Mouse (Mus musculus) urinary bladder, postnatal 4 days (tissue): ENCODE data around the gene Emsy.

Experiments used
- DNase-seq, 2 experiments: peaks; one replicate each; pipeline ENCODE4 v3.0.0; 2021 to 2022; ENCODE audit warnings: low spot score in 2 of 2

Gene Emsy

DNA sequence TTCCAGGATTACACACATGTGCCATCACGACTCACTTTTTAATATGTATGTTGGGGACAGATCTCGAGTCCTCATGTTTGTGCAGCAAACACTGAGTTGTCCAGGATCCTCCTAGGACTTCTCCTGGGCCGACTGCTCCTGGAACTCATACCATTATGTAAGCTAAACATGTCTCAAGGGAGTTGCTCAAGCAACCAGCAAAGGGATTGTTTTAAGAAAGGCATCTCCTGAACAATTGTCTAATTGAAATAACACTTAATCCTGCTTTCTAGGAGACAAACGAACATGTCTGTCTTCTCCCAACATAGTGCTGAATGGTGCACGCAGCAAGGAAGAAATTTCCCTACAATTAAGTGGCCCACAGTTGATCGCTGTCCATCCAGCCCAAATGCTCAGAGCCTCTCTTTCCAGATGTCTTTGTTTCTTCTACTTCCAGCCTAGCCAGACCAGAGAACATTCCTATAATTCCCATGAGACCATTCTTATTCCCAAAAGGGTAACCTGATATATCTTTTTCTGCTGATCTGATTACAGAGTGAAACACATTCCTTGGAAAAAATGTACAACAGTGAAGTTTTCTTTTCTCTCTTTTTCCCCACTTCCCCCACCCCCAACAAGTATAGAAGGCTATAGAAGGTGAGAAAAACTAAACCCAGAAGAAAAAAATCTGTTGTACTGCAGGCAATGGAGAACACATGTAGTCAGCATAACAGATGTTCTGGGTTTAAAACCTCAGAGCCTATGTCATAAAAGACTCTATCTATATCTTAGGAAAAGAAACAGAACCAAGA is 11.6 kb upstream of the Emsy start:
- DNase-seq: no peak

DNA sequence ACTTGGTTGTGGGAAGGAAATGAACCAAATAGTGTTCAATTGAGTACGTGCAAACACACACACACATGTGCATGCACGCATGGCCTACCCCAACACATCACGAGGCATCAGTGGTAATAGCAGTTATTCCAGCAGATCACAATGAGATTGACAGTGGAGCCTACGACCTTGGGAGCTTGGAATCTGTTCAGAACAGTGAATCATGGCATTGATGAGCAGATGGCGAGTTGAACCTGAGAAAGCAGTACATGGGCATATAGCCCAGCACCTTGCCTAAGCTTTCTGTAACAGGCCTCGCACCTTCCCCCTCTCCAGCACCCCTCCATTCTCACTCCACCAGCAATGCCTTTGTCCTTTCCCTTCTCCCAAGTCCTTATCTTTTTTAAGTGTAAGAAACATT is 9.1 kb upstream of the Emsy start:
- DNase-seq: no peak

DNA sequence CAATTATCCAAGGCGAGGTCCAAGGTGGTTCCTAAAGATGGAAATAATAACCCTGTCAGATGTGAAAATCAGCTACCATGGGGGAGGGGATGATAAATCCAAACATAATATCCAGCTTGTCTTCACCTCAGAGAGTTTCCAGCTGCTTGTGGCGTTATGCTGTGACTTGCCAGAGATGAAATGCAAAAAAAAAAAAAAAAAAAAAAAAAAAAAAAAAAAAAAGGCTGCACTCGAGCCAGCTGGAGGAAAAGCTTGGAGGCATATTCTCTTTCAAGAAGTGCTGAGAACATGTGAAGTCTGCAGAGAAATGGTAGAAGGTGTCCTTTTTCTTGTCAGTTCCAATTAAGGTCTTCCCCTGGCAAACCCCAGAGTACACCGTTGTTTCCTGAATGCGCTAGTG is 8.6 kb upstream of the Emsy start:
- DNase-seq: no peak

DNA sequence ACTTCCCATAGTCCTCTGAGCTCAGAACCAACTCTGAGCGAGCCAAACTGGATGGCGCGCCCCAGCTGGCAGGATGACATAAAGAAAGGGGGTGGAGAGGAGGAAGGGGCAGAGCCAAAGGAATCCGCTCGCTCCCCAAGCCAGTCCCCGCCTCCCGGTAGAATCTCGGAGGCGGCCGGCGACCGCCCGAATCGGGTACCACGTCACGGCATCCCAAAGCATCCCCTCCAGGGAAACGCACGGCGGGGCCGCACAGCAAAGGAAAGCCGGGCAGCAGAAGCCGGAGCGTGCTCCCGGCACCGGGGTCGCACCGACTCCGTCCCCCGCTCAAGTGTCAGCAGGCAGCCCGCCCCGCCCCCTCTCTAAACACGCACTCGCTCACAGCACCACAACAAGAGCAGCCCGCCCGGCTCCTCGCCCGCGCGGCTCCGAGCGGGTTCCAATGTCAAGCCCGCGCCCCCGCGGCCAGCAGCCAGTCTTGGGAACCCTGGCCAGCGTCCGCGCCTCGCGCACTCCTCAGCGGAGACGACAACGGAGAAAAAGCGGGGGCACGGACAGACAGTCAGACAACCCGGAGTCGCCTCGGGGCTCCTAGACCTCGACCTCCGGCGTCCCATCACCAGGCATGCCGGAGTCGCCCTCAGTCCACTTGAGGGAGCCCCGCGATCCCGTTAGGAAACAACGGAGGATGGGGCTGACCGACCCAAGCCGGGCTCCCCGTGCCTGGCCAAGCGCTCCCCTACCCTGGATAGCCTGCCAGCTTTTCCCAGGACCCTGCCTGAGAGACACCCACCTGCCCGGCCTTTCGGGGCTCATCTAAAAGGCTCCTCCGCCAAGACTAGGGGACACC is 677 bp downstream of the Emsy start:
- DNase-seq: peak; percentile 78 to 84

DNA sequence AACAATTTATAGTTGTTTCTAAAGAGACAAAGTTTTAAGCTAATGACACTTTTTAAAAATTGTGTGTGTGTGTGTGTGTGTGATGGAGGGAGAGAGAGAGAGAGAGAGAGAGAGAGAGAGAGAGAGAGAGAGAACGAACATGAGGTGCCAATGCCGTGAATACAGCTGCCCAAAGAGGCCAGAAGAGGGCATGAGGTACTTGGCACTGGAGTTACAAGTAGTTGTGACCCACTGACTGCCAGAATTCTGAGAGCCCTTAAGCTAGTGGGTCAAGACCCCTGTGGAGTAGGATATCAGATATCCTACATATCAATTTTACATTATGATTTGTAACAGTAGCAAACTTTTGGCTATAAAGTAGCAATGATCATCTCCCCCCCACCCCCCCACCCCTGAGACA is 4.9 kb downstream of the Emsy start:
- DNase-seq: no peak

DNA sequence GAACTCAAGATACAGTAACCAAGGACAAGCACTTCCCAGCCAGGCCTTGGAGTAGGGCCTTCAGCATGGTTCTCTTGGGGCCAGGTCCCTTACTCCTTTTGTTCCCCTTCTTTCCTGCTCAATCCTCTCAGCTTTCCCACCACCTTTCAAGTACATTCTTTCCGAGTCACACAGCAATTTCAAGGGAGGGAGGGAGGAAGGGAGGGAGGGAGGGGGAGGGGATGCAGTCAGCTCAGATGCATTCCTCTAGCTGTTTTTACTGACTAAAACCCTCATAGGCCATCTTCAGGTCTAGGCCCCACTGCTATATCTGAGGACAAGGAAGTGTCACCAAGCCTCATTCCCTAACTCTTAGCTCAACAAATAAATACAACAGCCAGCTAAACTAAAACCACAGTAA is 12.3 kb downstream of the Emsy start:
- DNase-seq: no peak

DNA sequence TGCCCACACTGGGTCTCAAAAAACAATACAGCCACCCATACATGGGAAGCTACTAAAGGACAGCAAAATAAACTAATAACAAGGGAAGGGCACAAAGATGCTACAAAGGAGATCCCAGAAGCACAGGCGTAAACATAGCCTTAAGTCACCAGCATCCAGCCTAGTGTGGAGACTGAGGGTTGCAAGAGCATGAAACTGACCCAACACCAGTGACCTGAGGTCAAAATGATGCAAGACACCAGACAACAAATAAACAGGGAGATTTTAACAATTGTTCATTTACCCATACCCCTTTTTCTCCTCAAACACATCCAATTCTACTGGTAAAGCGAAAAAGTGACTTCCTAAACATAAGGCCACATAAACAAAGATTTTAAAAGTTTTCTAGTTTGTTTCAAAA is 20.0 kb downstream of the Emsy start:
- no peak for DNase-seq

DNA sequence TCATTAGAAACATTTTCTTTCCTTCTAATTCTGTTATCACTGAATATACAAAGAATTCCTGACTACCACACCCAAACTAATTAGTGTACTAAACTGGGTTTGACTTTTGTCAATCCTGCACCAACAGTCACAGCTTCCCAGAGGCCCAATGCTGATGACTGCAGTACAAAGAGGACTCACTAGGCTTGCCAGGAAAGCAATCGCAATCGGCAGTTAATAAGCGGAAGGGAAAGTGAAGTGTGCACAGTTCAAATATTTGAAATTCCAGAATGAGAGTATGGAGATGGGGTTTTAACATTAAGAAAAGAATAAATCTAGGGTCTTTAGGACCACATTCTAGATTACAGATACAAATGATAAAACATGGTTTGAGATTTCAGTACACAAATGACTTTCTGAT is 23.6 kb downstream of the Emsy start:
- no peak for DNase-seq

DNA sequence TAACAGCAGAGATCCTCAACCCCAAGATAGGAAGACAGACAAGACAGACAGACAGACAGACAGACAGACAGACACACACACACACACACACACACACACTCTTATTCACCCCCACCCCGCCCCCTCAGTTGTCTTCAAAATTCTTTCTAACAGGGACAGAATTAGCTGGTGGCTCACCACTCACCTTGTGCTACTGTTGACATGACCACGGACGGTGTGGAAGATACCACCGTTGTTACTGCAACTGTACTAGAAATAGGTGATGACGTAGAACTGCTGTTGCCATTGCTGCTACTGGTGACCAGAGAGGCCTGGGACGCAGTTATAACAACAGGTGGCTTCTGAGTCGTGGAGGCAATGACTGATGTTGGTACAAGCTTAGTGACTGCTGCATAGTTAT is 26.6 kb downstream of the Emsy start:
- no peak for DNase-seq

DNA sequence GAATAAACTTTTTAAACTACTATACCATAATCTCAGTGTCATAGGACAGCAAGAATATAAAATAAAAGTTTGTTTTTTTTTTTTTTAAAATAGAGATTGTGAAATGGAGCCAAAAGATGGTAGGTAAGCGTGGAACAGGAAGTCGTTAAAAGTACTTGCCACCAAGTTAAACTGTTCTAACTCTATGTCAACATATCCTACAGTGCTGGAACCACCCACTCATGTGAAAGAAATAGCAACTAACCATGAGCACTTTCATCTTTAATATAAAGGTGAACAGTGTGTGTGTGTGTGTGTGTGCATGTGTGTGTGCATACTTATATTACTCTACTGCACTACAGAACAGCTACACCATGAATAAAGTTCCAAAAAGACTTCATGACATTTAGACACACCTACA is 38.8 kb downstream of the Emsy start:
- no peak for DNase-seq

DNA sequence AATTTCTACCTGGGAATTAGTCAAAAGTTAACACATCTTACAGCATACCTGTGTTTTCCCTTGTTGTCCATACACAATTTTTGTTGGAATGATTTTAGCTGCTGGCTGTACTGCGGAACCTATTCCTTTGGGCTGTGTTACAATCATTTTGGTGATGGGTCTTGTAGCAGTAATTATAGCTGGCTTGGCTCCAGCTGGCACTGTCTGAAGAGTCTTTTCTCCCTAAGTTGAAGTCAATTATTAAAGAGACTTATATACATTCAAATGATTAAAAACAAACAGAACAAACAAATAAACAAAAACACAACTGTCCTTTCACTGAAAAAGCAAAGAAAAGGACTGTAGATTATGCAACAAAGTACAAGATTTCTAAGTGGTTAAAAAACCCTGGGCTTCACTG is 43.6 kb downstream of the Emsy start:
- no peak for DNase-seq

DNA sequence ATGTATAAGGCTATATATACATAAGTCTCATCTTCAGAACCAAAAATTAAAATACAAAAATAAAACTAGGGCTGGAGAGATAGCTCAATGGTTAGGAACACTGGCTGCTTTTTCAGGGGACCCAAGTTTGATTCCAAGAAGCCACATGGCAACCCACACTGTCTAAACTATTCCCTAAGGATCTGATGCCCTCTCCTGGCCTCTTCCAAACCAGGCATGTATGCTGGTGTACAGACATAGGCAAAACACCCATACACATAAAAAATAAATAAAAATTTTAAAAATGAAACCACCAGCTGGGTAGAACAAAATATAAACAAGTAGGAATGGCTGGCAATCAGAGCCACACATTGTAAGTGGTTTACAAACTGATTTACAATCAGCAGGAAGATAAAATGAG is 48.1 kb downstream of the Emsy start:
- DNase-seq: no peak

DNA sequence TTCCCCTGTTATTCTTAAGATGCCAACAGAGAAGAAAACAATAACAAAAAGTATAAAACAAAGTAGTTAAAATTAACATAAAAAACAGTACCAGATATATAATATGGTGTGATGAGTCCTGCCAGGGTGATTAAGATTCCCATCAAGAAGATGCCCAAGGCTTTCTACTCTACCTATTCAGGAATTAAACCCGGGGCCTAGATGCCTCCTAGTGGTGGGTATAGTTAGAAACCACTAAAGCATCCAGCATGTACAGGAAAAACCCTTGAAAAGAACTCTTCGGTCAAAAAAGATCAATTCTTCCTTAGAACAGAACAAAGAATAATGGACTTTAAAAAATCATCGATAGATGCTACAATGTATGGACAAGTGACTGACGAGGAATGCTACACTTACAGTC is 49.4 kb downstream of the Emsy start:
- DNase-seq: no peak

DNA sequence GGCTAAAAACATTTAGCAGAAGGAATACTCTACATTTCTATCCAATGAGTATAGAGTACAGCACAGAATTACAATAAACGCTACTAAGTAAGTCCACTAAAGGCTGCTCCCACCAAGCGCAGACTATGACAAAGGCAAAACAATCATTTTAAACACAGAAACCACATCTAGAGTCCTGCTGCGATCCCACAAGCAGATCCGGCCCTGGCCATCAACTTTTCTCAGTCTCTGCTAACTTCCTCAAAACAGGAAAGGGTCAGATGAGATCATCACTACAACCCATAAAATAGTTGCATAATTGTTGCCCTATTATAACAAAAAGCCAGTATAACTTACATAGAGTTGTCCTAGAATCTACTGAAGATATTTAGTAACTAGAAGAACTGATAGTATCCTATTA is 54.9 kb downstream of the Emsy start:
- DNase-seq: no peak

DNA sequence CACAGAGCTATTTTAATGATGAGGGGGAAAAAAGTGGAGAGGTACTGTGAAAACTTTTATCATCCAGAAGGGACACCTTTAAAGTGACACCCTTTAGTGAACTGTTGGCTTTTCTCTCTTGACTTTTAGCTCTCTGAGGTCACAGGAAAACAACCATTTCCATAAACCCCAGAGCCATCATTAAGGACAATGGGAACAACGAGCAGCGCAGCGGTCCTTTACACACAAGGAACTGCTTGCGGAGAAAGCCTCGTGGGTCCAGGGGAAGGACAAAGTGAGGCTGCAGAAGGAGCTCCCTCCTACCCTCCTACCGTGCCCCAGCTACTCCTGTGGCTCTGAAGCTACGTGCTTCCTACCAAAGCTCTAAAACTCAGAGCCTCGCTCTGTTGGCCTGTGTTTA is 59.2 kb downstream of the Emsy start:
- DNase-seq: no peak

DNA sequence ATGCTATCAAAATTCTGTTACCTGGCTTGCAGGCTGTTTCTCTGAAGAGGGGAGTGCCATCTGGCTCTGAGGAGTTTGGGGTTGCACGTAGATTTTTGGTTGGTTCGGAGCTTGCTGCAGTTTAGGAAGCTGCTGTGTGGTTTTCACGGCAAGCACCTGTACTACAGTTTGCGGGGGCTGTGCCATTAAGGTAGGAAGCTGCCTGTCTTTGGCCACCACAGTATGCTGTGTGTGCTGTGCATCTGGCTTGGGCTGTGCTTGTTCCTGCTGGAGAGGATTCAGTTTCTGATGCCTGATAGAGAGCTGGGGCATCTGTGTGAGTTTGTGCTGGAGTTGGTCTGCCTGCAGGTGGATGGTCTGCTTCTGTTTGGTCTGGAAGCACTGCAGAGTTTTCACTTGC is 61.9 kb downstream of the Emsy start:
- DNase-seq: no peak

DNA sequence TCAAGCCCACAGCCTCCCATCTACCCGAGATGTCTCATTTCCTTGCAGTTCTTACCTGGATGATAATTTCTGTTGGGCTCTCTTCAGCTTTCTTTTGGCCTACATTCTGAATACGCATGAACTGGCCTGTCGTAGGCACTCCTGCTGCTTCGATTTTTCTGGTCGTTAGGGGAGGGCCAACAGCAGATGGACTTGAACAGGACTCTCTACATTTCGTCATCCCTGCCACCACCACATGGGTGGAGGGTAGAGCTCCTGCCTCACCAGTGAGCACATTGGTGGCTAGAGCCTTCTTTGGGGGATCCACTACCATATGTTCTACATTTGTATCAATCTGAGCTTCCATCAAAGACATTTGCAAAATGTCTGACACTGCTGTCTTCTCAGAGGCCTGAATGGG is 63.3 kb downstream of the Emsy start:
- DNase-seq: no peak

DNA sequence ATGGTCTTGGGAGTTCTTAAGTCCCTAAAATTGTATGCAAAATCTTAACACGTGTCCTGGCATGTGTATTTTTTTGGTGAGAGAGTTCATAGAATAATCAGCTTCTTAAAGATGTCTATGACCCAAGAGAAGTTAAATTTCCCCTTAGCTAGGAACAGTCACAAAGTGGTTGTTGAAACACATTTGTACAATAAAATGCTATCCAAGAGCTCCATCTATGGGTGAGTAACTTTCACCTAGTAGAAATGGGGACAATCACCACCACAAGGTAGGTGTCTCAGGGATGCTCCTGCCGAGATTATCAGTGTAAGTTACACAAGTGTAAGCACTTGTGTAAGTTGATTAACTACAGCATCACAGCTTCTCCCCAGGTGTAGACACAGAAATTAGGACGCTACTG is 67.6 kb downstream of the Emsy start:
- no peak for DNase-seq

DNA sequence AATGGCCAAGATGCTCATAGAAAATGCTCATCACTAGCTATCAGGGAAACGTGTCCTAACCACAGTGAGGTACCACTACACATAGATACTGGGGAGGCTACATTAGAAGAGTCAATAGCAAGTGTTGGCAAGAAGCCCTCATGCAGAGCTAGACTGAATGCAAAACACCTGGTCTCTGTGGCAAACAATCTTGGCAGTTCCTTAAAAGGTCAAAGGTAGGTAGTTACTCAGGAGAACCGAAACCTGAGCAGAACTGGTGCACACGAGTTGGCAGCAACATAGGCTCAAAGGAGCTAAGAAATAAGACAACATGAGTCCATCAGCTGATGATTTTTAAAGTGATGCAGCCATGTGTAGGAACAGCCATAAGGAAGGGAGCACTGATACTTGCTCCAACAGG is 70.3 kb downstream of the Emsy start:
- no peak for DNase-seq

DNA sequence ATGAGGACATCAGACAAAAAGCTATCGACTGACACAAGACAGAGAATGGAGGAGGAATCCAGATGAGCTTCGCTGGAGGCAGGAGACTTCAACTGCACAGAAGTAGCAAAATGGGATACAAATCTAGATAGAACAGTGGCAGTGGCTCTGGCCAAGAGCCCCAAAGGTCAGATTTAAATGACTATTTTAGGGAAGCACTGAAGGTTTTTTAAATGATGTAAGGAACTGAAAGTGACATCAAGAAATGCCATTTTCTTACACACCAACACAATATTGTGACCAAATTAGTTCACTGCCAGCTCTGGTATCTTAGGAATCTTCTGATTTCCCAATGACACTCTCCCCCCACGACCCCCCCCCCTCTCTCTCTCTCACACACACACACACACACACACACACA is 72.0 kb downstream of the Emsy start:
- no peak for DNase-seq

DNA sequence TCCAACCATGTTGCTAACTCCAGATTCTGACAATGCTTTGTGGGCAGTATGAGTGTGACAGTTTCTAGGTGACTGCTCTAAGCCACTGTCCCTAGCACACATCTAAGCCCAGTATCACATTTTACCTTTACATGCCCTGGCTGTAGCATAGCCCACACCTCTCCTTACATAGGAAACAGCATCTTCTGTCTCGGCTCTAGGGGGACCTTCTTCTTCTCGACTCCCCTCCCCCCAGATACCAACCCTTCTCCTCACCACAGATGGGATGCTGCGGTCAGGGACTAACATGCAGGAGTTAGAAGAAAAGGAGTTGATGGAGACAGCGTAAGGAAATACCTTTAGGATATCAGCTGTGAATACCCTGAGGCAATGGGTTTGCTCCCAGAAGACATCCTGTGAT is 75.3 kb downstream of the Emsy start:
- no peak for DNase-seq

DNA sequence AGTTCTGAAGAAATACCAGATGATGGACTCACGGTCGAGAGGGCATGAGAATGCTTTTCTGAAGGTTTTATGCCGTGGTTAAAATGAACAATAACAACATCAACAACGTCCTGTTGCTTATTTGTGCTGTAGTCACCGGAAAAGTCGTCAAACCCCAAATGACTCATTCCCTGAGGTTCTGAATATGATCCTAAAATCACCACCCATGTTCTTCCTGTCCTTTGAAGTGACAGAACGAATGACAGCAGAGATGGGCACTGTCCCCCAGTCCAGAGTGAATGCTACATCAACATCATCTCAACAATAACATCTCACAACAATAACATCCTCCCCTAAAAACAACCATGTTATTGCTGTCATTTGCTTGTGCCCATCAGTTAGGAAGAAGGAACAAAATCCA is 76.1 kb downstream of the Emsy start:
- no peak for DNase-seq

DNA sequence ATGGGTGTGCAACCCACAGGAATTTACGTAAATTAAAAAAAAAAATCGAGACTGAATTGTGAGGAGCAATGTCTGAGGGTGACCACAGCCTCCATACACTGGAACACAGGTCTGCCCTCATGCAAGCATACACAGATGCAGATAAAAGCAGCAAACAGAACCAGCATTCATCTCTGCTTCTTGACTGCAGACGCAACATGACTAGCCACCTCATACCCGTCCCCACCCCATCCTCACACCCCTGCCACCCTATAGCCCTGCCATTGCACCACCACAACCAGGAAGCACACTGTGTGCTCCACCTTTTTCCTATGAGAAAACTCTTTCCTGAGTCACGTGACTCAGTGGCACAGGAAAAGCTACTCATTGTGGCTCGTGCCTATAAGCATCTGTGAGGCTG is 76.9 kb downstream of the Emsy start:
- DNase-seq: peak in 1 of 2 experiments; percentile 16
